Mouse (Mus musculus): ENCODE results near the gene Vmn1r122. TPM values are rescaled to one million over a fixed set of nuclear protein-coding genes. Genes with fewer than 3 reads are reported as not detected.
"Not testable (repeated sequence)": the region's sequence is repeated elsewhere in the genome, so short reads cannot be mapped to it uniquely, and the experiment has no call there.

Vmn1r122 gene
- not detected in 2 replicates for polyA plus RNA-seq (2015; fragmentation: Nextera tagmentation; extraction: Ambion mirVana)

- not testable (repeated sequence) for H3K4me3 ChIP-seq; H3K27ac ChIP-seq; H3K4me2 ChIP-seq; H3K27me3 ChIP-seq; H3K36me3 ChIP-seq; H3K9ac ChIP-seq; H3K9me3 ChIP-seq (replicated peaks); ATAC-seq (replicated peaks; ENCODE audit: insufficient number of reproducible peaks, insufficient read depth, low FRiP score, low read depth); H3K4me1 ChIP-seq (replicated peaks)
- WGBS: 64% methylated on average over 3 of the region's 3 CpGs
Measured at GRCm38 (mm10) chr7:21134028-21134427, at the start of gene Vmn1r122. TSS of gene Vmn1r122 (minus strand) at chr7:21134128.

DNA sequence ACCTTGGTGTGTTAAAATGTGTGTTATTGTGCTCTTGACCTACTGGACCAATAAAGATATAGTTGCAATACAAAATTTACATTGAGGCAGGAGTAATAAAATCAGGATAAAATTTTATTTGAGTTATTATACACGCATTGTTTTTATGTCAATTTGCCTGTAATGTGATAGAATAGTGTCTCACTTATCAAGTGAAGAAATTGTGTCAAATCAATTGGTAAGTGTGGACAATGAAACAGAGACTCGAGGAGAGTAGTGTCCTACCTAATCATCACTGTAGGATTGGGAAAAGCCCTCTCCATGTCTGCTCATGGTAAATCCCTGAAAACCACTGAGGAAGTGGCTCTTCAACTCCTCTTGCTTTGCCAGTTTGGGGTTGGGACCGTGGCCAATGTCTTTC lies 28.0 kb upstream of the Vmn1r122 start, which contains the start of gene Vmn1r123:
Gene Vmn1r123 (plus strand): TSS at position 301 of the 400 bp plus-strand sequence.
- not testable (repeated sequence) for H3K4me1 ChIP-seq (replicated peaks); H3K4me2 ChIP-seq; H3K9ac ChIP-seq; H3K36me3 ChIP-seq; H3K27ac ChIP-seq; H3K27me3 ChIP-seq; ATAC-seq (replicated peaks; ENCODE audit: insufficient number of reproducible peaks, insufficient read depth, low FRiP score, low read depth); H3K9me3 ChIP-seq (replicated peaks); H3K4me3 ChIP-seq
- WGBS: 9% methylated on average over 1 of the region's 3 CpGs

- not testable (repeated sequence) for H3K4me2 ChIP-seq; H3K4me1 ChIP-seq (replicated peaks); H3K36me3 ChIP-seq; H3K27me3 ChIP-seq; H3K9me3 ChIP-seq (replicated peaks); ATAC-seq (replicated peaks; ENCODE audit: insufficient number of reproducible peaks, insufficient read depth, low FRiP score, low read depth); H3K27ac ChIP-seq; H3K9ac ChIP-seq; H3K4me3 ChIP-seq
- WGBS: 67% methylated on average over 5 of the region's 5 CpGs
Measured at GRCm38 (mm10) chr7:21098413-21098812, 35.5 kb downstream of the Vmn1r122 start, which contains the start of gene Vmn1r121. TSS of gene Vmn1r121 (minus strand) at chr7:21098513.

Other genes starting within 250 kb of the Vmn1r122 start
- gene Vmn1r118, start 221.8 kb downstream of the Vmn1r122 start, polyA plus RNA-seq (2015; fragmentation: Nextera tagmentation; extraction: Ambion mirVana): not detected in 2 replicates
- not detected in 2 replicates for gene Vmn1r119, start 121.7 kb downstream of the Vmn1r122 start, polyA plus RNA-seq (2015; fragmentation: Nextera tagmentation; extraction: Ambion mirVana)
- not detected in 2 replicates for gene Vmn1r120, start 80.3 kb downstream of the Vmn1r122 start, polyA plus RNA-seq (2015; fragmentation: Nextera tagmentation; extraction: Ambion mirVana)
- gene Vmn1r121, start 35.6 kb downstream of the Vmn1r122 start, polyA plus RNA-seq (2015; fragmentation: Nextera tagmentation; extraction: Ambion mirVana): not detected in 2 replicates
- not detected in 2 replicates for gene Vmn1r123, start 28.1 kb upstream of the Vmn1r122 start, polyA plus RNA-seq (2015; fragmentation: Nextera tagmentation; extraction: Ambion mirVana)
- not detected in 2 replicates for gene Gm5157, start 56.3 kb upstream of the Vmn1r122 start, polyA plus RNA-seq (2015; fragmentation: Nextera tagmentation; extraction: Ambion mirVana)
- gene Vmn1r124, start 126.5 kb upstream of the Vmn1r122 start, polyA plus RNA-seq (2015; fragmentation: Nextera tagmentation; extraction: Ambion mirVana): not detected in 2 replicates
- gene Vmn1r125, start 138.1 kb upstream of the Vmn1r122 start, polyA plus RNA-seq (2015; fragmentation: Nextera tagmentation; extraction: Ambion mirVana): not detected in 2 replicates
- gene Vmn1r126, start 167.3 kb upstream of the Vmn1r122 start, polyA plus RNA-seq (2015; fragmentation: Nextera tagmentation; extraction: Ambion mirVana): not detected in 2 replicates
- gene Vmn1r127, start 185.7 kb upstream of the Vmn1r122 start, polyA plus RNA-seq (2015; fragmentation: Nextera tagmentation; extraction: Ambion mirVana): not detected in 2 replicates
- not detected in 2 replicates for gene Vmn1r128, start 215.2 kb upstream of the Vmn1r122 start, polyA plus RNA-seq (2015; fragmentation: Nextera tagmentation; extraction: Ambion mirVana)
- not detected in 2 replicates for gene Vmn1r129, start 227.2 kb upstream of the Vmn1r122 start, polyA plus RNA-seq (2015; fragmentation: Nextera tagmentation; extraction: Ambion mirVana)

Measured in heart, embryonic 15.5 days (tissue).